Mouse (Mus musculus) E14TG2a.4 (cell line): Measurements from ENCODE around the gene Atf3.

Experiments
- CTCF ChIP-seq: conservative IDR thresholded peaks from 2 replicates; pipeline ENCODE4 v1.5.1; 2014; ENCODE audit warnings: low read length
- NANOG ChIP-seq: IDR thresholded peaks from 2 replicates; pipeline ENCODE4 v1.6.1; 2014; ENCODE audit warnings: borderline replicate concordance, low read length, mixed read lengths
- POU5F1 ChIP-seq: IDR thresholded peaks from 2 replicates; pipeline ENCODE4 v1.6.1; 2014; ENCODE audit warnings: low read length, borderline replicate concordance

GRCm38 (mm10) chr1:191259661-191260060 lies 41.8 kb upstream of the Atf3 start:
- TF ChIP-seq CTCF (no peak), NANOG (no peak), POU5F1 (no peak)
